Mouse (Mus musculus) left cerebral cortex, postnatal 4 days (tissue): ENCODE measurements at regions not wholly inside any gene's neighbourhood (a gene's known extent, or its start where the extent isn't known, plus 50 kb on each side); places are given as distances from the start of the nearest gene placed in this dataset.

ENCODE experiments used
- DNase-seq: peaks from one replicate; pipeline ENCODE4 v3.0.0-alpha.2; 2022
- intact Hi-C: fragments of 180-260 bp; cut with DNase I; formaldehyde crosslinking; loops from one replicate; pipeline ENCODE4 v1.15.1; 2025

GRCm38 (mm10) chr3:21218936-21219335 is 852.0 kb upstream of the Agtr1b start:
- no peak for DNase-seq
- intact Hi-C loops: no loop called here

- no peak for DNase-seq
- intact Hi-C loops: no loop called here
Measured at GRCm38 (mm10) chr3:21241184-21241583, 835.3 kb upstream of the Tbl1xr1 start.

GRCm38 (mm10) chr3:21256129-21256760 is 820.2 kb upstream of the Tbl1xr1 start:
- intact Hi-C loops: no loop called here
- no peak for DNase-seq

GRCm38 (mm10) chr3:21263317-21263716 is 813.1 kb upstream of the Tbl1xr1 start:
- intact Hi-C loops: no loop called here

GRCm38 (mm10) chr3:21265491-21265890 is 811.0 kb upstream of the Tbl1xr1 start:
- DNase-seq: no peak
- intact Hi-C loops: no loop called here

More at GRCm38 (mm10) chr3:21263317-21263716, 813.1 kb upstream of the Tbl1xr1 start:
- DNase-seq: no peak

- intact Hi-C loops: no loop called here
- no peak for DNase-seq
Measured at GRCm38 (mm10) chr3:21268429-21269129, 807.9 kb upstream of the Tbl1xr1 start.

- intact Hi-C loops: no loop called here
Measured at GRCm38 (mm10) chr3:21269130-21269440, 807.4 kb upstream of the Tbl1xr1 start.

GRCm38 (mm10) chr3:21270788-21271187 is 805.7 kb upstream of the Tbl1xr1 start:
- intact Hi-C loops: no loop called here
- no peak for DNase-seq

More at GRCm38 (mm10) chr3:21269130-21269440, 807.4 kb upstream of the Tbl1xr1 start:
- DNase-seq: no peak

- intact Hi-C loops: no loop called here
- DNase-seq: no peak
Measured at GRCm38 (mm10) chr3:21272219-21272618, 804.2 kb upstream of the Tbl1xr1 start.

GRCm38 (mm10) chr3:21292774-21293173 is 783.7 kb upstream of the Tbl1xr1 start:
- no peak for DNase-seq
- intact Hi-C loops: no loop called here

GRCm38 (mm10) chr3:21293308-21293707 is 783.1 kb upstream of the Tbl1xr1 start:
- intact Hi-C loops: no loop called here
- no peak for DNase-seq

GRCm38 (mm10) chr3:21294776-21295175 is 781.7 kb upstream of the Tbl1xr1 start:
- intact Hi-C loops: no loop called here
- no peak for DNase-seq

GRCm38 (mm10) chr3:21296581-21297110 is 779.8 kb upstream of the Tbl1xr1 start:
- no peak for DNase-seq
- intact Hi-C loops: no loop called here

GRCm38 (mm10) chr3:21325329-21325896 is 751.0 kb upstream of the Tbl1xr1 start:
- intact Hi-C loops: no loop called here

GRCm38 (mm10) chr3:21341916-21342315 is 734.5 kb upstream of the Tbl1xr1 start:
- intact Hi-C loops: no loop called here
- no peak for DNase-seq

More at GRCm38 (mm10) chr3:21325329-21325896, 751.0 kb upstream of the Tbl1xr1 start:
- no peak for DNase-seq

- intact Hi-C loops: no loop called here
Measured at GRCm38 (mm10) chr3:21343095-21343494, 733.4 kb upstream of the Tbl1xr1 start.

GRCm38 (mm10) chr3:21349421-21349820 is 727.0 kb upstream of the Tbl1xr1 start:
- no peak for DNase-seq
- intact Hi-C loops: no loop called here

More at GRCm38 (mm10) chr3:21343095-21343494, 733.4 kb upstream of the Tbl1xr1 start:
- DNase-seq: no peak

- intact Hi-C loops: no loop called here
Measured at GRCm38 (mm10) chr3:21356150-21356549, 720.3 kb upstream of the Tbl1xr1 start.

GRCm38 (mm10) chr3:21356831-21357712 is 719.4 kb upstream of the Tbl1xr1 start:
- intact Hi-C loops: no loop called here
- no peak for DNase-seq

More at GRCm38 (mm10) chr3:21356150-21356549, 720.3 kb upstream of the Tbl1xr1 start:
- DNase-seq: no peak

- intact Hi-C loops: no loop called here
- DNase-seq: no peak
Measured at GRCm38 (mm10) chr3:21358068-21358467, 718.4 kb upstream of the Tbl1xr1 start.

GRCm38 (mm10) chr3:21361069-21361468 is 715.4 kb upstream of the Tbl1xr1 start:
- DNase-seq: no peak
- intact Hi-C loops: no loop called here
